Mouse (Mus musculus): ENCODE results near the gene Bbs7.

Gene Bbs7

DNA sequence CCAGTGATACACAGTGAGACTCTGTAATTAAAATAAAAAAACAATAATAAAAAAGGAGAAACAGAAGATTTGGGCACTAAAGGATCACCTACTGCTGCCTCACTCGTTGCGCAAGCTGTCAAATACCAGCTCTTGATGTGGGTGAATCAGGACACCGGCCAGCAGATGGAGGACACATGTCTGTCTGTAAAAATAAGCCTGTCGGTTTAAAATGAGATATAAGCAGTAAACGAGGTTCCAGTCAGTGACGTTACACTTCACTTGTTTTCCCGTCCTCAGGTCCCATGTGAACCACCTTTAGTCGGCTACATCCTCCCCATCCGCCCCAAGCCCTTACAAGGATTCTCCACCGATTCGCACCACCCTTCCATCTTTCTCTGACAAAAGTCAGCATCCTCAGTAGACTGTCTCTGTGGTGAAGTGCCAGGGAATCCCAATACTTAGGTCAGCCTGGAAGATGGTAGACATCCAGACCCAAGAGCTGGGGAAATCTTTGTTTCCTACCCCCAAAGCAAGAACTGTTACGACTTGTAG is 61.4 kb downstream of the Bbs7 start:
- no peak for DNase-seq (ENCODE audit: low read depth, low spot score)

DNA sequence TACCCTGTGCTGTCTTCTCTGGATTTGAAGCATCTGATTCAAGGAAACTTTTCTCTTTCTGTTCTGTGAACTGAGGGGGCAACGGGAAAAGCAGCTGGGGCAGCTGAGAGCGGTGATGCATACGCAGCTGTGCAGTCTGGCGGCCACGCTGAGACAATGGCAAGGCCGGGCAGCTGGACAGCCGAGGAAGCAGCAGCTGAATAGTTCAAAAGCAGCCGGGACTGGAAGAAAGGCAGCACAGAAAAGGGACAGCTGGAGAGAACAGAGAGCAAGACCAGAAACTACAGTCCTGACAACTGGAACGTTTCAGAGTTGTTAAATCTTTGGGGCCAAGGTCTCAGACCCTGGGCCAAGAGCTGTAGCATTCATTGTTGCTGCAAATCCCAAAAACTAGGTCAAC is 61.9 kb downstream of the Bbs7 start:
- DNase-seq (ENCODE audit: low read depth, low spot score): no peak

DNA sequence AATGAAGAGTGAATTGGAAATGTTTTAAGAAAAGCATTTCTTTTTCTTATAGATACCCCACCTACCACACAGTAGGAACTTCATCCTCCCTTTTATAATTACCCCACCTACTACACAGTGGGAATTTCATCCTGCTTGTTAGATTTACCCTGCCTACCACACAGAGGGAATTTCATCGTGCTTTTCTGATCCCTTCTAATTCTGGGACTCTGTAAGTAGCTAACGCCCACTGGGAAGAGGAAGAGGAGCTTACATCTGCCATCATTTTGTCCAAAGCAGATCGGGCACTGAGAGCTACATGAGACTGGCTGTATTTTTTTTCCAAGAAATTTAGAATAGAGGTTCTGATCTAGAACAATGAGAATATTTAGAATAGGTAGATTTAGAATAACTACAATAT is 68.3 kb downstream of the Bbs7 start:
- DNase-seq (ENCODE audit: low read depth, low spot score): no peak

DNA sequence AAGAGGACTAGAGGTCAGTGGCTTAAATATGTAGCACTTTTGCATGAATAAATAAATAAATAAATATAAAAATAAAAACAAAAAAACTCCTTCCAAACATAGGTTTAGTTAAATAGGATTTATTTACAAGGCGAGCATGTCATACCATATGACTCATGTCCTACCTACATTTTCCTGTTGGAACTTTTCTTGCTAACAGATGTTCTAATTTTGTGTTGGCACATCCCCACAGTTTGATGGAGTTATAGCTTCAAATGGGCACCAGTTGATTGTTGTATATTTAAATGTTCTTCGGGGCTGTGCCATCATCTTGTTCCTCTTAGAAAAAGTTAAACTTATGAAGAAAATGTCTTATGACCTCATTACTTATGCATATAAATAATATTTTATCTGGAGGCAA is 71.9 kb downstream of the Bbs7 start:
- DNase-seq (ENCODE audit: low read depth, low spot score): no peak

DNA sequence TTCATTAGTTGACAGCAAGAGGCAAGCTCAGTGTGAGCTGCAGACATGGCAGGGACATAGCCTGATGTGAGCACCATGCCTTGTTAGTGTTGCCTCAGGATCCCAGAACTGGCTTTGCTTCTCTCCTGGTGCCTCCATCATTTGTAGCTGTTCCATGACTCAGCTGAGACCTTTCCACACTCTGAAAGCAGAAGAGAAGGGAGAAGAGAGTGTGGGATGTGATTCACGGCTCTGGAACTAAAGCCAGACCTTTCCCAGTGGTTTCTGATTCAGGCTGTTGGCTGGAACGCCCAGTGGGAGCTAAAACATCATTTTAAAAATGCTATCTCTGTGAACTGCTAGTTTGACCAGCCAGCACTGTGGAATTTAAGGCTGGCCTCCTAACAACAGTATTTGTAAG is 72.5 kb downstream of the Bbs7 start:
- DNase-seq (ENCODE audit: low read depth, low spot score): no peak

DNA sequence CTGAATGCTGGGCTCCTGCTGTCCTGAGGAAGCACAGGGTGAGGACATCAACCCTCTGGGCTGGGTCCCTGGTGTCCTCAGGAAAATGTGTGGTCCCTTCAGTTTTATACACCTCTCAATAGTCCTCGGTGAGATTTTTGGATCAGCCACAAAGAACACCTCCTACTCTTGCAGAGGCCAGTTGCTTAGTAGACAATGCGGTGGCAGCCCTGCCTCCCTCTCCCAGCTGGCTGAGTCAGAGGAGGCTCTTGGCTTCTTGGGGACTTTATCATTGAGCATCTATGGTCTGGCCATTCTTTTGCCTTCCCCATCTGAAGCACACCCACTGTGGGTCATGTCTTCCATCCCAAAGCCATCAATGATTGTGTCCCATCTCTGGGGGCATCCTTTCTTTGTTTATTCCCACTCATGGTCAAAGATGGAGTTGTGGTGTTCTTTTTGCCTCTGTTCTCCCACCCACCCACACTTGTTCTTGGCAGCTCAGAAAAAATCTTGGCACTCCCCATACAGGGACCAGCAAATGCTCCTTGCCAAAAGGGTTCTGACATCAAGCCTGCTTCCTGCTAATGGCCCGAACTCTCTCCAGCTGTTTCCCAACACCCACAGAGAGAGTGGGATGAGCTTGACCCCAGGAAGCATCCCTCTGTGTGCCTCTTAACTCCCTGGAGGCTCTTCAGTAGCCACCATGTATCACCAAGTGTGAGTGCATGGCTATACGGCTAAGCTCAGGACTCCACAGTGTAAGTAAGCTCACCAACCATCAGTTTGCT is 75.4 kb downstream of the Bbs7 start:
- no peak for DNase-seq (ENCODE audit: low read depth, low spot score)

DNA sequence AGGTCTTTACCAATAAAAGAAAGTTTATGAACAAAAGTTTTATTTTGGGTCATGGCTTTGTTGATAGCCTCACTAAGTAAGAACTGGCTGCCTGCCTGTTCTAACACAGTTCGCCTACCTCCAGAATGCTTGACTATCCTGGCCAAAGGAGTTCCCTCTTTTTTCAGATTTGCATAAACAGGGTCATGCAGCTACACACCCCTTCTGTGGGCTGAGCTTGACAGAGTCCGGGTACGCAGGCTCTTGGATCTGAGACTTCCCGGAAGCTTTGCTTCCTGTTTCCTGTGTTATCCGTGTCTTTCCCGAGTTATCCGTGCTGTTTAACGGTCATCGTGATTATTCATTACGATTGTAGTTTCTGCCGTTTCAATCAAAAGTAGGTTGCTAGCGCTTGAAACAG is 77.2 kb downstream of the Bbs7 start:
- DNase-seq (ENCODE audit: low read depth, low spot score): no peak

DNA sequence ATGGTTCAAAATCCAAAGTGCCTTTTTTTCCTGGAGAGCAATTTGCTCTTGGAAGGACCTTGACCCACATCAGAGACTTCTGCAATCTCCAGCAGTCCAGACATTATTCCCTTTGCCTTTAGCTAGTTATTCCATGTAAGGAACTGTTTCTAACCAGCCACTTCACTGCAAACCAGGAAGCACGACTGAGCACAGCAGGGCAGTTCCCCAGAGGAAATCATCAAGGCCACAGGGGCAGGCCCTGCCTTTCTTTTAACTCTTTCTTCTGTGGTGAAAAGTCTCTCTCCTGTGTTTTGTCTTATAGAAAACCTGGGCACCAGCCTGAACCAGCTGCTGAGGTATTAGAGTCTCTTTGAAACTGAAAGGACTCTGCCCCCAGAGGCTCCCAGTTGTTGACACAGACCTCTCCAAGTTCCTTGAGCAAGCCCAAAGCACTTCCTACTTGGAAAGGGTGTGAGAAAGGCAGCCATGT is 80.0 kb downstream of the Bbs7 start:
- no peak for DNase-seq (ENCODE audit: low read depth, low spot score)

DNA sequence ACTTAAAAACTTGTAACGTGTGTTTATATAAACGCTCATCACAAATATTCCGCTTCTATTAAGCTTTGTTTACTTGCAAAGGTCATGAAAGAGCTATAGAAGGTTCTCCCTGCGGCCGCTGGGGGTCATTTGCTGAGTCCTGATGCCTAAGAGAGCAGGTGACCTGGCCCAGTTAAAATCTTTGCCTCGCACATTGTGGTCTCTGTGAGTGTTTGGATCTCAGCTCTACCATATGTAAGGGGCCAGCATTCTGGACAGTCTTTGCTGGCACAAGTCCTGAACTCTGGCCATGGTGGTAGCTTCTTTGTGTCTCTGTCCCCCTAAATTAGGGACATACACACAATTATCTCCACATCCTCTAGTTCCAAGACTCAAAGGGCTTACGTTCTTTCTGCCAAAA is 80.5 kb downstream of the Bbs7 start:
- DNase-seq (ENCODE audit: low read depth, low spot score): no peak

DNA sequence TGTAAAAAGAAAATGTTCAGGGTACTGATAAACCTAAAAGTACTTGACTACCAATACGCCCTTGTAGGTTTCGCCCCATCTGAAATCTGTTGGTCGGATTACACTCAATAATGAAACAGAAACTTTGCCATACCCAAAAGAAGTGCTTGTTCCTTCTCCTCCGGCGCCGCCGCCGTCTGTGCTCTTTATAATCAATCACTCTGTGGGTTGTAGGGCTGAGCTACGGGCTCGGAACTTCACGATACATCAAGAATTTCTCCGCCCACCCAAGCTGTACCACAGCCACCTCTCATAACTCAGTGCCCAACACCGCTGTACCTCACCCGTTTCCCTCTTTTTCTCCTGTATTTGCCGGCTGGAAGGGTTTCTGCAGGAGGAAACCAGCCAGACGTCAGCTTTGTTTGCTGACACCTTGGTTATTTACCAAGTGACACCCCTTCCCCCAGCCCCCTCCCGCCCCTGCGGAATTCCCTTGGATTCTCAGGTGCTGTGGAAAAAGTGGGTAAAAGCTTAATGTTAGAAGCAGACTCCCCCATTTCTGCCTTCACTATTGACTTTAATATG is 81.2 kb downstream of the Bbs7 start:
- DNase-seq (ENCODE audit: low read depth, low spot score): no peak

DNA sequence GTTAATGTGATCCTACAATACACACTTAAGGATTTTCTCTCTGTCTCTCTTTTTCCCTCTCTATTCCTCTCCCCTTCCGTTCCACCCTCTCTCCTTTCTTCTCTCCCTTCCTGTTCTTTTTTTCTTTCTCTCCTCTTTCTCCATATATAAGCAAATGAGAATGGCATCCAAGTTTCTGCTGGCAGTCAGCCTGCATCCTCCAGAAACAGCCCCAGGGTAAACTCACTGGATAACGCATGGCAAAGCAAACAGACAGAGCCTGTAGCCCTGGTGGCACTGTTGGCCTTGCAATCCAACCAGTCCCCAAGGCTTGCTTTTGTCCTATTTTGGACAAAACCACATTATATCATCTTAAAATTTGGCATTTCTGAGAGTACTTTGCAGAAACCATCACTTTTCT is 82.0 kb downstream of the Bbs7 start:
- DNase-seq (ENCODE audit: low read depth, low spot score): no peak

DNA sequence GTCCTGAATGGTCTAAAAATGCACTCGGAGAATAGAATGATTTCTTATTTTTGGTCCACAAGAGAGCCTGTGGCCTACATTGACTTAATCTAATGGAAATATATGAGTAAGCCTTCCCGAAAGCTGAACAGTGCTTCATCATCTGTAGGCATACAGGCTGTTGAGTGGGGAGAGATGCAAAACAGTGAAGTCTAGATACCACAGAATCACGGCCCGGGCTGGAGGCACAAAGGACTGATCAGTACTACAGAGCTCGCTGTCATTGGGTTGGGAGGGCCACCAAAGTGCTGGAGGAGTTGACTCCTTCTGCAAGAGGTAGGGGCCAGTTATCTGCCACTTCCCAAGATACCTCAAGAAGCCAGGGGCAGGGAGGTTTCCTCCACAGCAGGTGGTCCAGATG is 82.5 kb downstream of the Bbs7 start:
- no peak for DNase-seq (ENCODE audit: low read depth, low spot score)

DNA sequence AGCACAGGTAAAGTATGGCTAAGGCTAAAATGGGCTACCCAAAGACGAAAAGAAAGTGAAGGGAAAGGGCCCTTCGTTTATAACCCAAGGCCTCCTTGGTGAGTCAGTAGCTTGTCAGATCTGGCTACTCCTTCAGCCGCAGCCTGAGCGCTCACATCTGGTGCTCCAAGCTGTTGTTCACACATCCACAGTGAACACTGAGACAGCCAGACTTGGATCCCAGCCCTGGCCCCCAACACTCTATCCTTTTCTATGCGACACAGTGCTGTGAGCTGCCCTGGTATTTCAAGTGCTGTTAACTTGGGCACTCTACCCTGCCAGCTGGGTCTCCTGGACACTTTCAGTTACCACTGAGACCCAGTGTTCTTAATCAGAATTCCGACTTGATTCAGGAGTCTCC is 82.9 kb downstream of the Bbs7 start:
- no peak for DNase-seq (ENCODE audit: low read depth, low spot score)

DNA sequence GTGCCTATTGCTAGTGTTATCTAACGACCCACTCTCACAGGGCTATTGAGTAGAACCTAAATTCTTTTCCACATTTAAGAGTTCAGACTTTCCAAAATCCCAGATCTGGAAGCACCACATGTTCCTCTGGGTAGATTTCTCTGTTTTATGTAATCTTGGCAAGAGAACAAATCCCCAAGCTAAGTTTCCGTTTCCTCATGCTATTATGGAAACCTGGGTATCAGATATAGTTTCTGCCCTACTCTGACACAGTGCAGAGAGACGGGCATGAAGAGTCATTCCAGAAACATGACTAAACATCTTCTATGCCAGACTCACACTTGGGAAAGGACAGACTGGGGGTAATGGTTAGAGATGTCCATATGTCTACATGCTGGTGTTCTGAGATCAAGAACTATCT is 88.8 kb downstream of the Bbs7 start:
- DNase-seq (ENCODE audit: low read depth, low spot score): no peak
